Mouse (Mus musculus) thymus, postnatal 36 days (tissue): ENCODE measurements around the gene Adamts3.

Experiments used
- DNase-seq, 2 experiments: peaks; one replicate each; pipeline ENCODE4 v3.0.0; 2022; ENCODE audit warnings: mixed read lengths in 2 of 2

The Adamts3 gene

DNA sequence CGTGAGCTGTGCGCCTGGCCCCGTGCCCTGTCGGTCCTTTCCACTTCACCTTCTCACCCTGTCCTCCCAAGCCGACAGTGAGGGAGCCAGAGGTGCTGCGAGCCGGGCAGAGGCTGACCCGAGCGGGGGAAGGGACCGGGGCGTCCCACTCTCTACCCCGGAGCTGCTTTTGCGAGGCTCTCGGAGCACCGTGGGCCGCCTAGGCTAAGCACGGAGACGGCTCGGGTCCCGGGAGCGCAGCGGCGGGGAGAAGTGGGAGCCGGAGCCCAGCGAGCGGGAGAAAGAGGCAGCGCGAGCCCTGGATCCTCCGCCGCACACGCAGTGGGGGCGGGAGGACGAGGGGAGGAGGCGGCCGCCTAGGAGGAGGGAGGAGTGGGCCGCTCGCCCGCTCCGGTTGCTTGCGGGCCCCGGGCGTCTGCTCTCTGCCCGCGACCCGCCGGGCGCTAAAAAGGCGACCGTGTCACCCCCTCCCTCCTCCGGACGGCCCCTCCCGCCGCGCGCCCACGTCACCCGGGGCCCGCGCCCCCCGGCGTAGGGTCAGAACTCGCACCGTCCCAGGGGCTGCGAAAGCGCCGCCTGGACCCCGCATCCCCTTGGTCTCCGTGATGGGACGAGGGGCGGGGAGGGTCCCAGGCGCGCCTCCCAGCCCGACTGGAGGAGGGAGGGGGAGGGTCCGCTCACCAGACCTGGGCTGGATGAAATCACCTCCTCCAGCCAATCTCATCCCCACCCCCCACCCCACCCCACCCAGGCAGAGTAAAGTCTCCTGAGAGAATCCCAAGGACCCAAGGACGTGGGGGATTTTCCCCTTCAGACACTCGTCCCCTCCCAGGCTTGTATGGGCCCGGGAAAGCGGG lies at the start of gene Adamts3:
Adamts3 (minus strand) TSS at position 284 of the 857 bp plus-strand sequence.
- peak; percentile 18 to 23 for DNase-seq

DNA sequence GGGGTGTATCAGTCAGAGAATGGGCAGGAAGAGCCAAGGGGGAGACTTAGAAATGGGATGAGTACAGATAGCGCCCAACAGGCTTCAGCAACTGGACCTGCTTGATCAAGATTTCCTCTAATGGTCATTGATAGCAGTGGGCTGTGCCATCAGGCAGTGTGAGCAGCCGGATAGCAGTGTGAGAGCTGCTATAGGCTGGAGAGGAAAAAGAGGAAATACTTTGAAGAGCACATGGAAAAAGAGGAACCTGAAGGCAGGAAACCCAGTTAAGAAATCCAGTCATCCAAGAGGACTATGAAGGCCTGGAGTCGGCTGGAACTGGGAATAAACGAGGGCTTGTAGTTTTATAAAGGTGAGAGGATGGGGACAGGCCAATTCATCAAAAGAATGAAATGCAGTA lies 48.4 kb upstream of the Adamts3 start:
- no peak for DNase-seq

DNA sequence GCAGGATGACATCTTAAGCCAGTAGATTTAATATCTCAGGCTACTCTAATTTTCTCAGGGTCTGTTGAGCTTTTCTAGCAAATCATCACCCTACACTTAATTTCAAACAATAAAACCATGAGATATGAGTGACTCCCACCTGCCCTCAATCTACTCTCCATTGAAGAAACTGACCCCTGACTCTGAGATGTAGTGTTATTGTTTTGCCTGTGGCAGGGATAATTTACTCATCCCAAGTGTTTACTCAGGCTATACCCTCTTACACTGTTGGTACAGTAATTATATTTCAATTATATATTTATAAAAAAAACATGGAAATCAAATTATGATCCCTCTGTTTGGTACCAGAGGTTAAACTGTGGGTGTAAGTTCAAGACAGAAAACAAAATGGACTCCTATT lies 29.2 kb upstream of the Adamts3 start:
- no peak for DNase-seq

GRCm38 (mm10) chr5:89911950-89912349 lies 28.8 kb upstream of the Adamts3 start:
- no peak for DNase-seq

DNA sequence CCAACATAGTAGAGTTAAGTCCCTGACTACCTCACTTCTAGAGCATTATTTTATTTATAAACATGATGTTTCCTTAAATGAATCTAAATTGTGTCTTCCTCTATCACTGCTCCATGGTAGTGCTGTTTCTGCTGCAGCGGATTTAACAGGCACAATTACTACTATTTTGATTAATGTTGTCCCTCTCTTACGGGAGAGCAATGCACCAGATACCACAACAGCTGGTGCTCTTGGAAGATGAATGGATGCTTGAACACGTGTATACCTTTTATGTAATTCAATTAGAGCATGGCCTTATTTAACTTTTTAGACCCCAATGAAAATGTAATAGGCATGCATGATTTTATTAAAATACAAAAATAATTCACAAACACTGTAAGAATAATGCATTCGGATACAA lies 28.4 kb upstream of the Adamts3 start:
- no peak for DNase-seq

DNA sequence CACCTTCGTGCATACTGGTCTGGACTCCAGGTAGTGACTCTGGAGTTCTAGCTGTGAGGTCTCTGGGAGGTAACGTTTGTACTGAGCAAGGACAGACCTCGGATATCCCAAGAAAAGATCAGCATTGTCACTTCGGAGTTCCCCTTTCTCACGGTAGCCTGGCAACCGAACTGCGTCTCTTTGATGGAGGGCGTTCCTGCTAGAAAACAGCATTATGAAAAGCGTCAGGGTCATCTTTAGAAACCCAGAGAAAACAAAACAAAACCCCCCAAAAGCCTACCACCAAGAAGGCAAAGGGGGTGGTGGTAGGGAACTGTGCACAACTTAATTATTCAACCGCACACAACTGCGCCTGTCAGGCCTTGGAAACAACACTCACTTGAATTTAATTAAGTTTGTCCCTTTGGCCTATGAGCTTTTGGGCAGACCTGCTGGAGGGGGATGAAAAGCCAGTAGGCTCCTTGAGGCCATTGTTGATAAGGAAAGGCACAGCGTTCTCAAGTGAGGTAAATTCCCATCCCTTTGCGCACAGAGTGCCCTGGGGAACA lies 23.8 kb upstream of the Adamts3 start:
- DNase-seq, result no peak

GRCm38 (mm10) chr5:89901026-89901425 lies 17.9 kb upstream of the Adamts3 start:
- peak; percentile 10 to 13 for DNase-seq

GRCm38 (mm10) chr5:89897495-89897894 lies 14.4 kb upstream of the Adamts3 start:
- no peak for DNase-seq

- no peak for DNase-seq
Measured at GRCm38 (mm10) chr5:89895520-89895919, 12.4 kb upstream of the Adamts3 start.

- DNase-seq, result no peak
Measured at GRCm38 (mm10) chr5:89884991-89885390, 1.9 kb upstream of the Adamts3 start.

GRCm38 (mm10) chr5:89883908-89884204 lies 722 bp upstream of the Adamts3 start:
- no peak for DNase-seq

GRCm38 (mm10) chr5:89882091-89882734 lies 921 bp downstream of the Adamts3 start:
- DNase-seq, result peak; percentile 30 to 54

DNA sequence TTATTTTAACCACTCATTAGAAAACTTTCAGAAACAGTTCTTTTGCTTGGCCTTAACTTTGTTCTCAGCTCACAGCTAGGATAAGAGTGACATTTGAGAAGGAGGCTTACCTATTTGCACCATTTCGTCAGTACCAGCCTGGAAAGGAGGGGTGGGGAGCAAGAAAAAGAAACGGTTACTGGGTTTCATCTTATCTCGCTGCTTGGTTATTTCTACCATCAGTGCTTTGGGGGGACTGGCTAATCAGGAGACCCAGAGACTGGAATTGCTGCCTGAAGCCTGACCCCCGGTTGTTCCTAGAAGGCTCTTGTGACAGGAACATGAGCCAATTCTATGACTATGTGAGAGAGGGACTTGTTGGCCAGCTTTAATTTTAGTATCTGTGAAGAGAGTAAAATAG lies 1.7 kb downstream of the Adamts3 start:
- DNase-seq, result no peak

DNA sequence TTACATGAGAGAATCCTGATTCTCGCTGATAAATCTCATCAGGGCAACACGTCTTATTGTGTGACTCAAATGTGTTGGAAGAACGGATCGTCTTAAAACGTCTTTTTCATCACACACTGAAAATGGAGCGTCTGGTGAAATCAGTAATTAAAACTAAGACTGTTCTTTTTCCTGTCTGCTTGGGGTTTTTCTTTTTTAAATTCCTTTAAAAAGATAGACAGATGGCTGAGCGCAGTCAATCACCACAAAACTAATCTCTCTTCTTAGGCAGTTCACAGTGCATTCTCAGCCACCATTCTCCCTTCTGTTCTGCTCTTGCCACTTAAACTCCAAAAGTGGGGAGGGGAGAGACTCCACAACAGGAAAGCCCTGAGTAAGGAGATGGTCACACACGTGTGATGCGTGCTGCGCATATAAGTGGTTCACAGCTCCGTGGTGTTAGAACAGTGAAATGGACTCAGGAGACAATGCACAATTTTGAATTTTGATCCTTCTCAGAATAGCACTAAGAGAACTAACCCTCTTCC lies 4.2 kb downstream of the Adamts3 start:
- DNase-seq, result no peak

DNA sequence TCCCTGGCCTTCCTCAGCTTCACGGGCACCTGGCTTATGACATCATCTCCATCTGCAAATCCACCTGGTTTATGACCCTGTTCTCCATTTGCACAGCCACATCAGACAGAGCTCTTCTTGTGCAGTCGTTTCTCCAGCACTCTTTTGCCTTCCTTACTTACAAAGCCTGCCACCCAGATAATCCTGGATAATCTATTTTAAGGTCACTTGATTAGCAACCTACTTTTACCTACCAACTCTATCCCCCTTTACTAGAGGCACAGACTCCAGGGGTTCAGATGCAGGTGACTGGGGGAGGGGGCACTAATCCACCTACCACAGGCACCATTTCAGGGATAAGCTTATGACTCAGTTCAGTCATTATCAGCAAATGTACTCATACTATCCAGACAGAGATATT lies 10.5 kb downstream of the Adamts3 start:
- no peak for DNase-seq

DNA sequence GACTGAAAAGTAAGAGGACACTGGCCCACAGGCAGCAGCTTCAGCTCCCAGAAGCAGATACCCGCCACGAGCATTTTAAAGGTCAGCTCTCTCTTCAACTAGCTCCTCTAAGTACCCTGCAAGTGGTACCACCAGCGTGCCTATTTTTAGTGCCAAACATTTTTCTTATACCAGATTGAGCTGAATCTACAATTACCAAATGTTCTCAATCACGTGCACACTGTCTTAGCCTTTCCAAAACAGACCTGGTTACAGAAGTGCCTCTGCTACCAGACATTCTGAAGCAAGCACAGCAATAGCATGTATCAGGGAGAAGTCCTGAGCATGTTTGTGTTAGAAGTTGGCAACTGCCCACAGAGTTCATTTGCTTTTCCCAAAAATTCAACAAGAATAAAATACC lies 23.5 kb downstream of the Adamts3 start:
- no peak for DNase-seq

GRCm38 (mm10) chr5:89858837-89859236 lies 24.3 kb downstream of the Adamts3 start:
- DNase-seq, result no peak

- no peak for DNase-seq
Measured at GRCm38 (mm10) chr5:89846551-89846950, 36.6 kb downstream of the Adamts3 start.

GRCm38 (mm10) chr5:89844354-89844753 lies 38.8 kb downstream of the Adamts3 start:
- peak in 1 of 2 experiments; percentile 6 for DNase-seq

DNA sequence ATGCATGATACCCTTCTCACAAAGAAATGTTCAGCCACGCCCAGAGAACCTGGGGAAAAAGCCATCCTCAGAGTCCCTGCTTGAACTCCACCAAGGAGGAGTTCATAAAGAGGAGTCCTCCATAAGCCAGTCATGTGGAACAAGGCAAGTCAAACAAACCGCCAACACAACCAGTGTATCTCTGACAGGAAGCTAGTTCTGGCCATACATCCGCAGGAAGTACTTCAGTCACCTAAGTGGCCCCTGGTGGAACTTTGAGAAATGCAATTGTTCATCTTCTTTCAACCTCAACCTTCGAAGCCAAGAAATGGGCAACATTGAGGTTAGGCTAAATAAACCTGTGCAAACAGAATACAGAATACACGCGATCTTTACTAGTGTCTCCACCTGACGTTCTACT lies 39.7 kb downstream of the Adamts3 start:
- no peak for DNase-seq

DNA sequence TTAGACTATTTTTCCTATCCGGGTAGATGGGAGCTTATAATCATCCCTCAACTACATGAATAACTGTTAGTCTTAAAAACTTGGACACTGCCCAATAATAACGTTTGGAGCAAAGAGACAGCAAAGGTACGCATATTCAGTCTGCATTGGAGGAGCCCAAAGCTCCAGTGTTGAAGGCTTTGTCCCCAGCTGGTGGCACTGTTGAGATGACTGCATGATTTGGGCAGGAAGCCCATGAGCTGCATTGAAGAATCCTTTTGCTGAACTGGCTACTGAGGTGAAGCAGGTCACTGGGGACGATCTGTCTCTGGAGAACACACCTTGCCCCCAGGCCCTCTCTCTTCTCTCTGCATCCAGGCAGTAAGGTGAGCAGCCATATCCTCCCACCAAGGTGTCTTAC lies 43.5 kb downstream of the Adamts3 start:
- DNase-seq, result no peak

DNA sequence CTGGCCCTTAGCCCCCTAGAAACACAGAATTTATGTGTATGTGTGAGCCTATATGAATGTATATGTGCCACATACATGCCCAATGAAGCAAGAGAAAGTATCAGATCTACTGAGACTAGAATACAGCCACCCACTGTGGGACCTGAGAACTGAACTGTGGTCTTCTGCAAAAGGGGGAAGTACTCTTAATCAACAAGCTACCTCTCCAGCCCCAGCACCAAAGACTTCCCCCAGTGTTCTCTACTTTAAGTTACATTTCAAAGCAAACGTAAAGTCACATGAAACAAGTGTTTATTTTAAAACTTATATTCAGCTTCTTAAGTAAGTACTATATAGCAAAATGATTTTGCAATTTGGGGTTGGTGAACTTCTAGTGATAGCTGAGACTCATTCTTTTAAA lies 62.0 kb downstream of the Adamts3 start:
- DNase-seq, result no peak

DNA sequence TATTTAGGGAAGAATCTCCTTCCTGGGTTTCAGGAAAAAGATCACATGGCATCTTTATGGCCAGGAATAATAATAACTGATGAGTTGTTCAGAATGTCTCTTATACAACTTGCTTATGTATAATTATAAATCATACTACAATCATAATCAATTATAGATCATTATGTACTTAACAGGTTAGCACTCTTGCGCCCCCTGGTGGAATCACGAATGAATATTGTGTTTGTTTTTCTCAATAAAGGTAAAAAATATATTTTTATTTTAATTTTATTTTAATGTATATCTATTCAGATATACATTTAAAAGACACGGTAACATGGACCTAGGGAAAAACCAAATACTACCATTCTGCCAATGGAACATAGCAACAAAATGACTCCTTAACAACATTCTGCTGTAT lies 63.6 kb downstream of the Adamts3 start:
- DNase-seq, result peak in 1 of 2 experiments; percentile 6

GRCm38 (mm10) chr5:89816610-89817009 lies 66.5 kb downstream of the Adamts3 start:
- no peak for DNase-seq
